Mouse (Mus musculus): ENCODE measurements around the gene Ube2l6. TPM values are rescaled to one million over a fixed set of nuclear protein-coding genes. Genes with fewer than 3 reads are reported as not detected.

Gene Ube2l6
- total RNA-seq (2023) = 10.3 TPM

GRCm38 (mm10) chr2:84798493-84798921 is at the start of gene Ube2l6:
Ube2l6 (plus strand) TSS chr2:84798828.

GRCm38 (mm10) chr2:84775241-84775640 is 23.4 kb upstream of the Ube2l6 start, which contains the start of gene Serping1:
Serping1 (minus strand) TSS chr2:84775444.

DNA sequence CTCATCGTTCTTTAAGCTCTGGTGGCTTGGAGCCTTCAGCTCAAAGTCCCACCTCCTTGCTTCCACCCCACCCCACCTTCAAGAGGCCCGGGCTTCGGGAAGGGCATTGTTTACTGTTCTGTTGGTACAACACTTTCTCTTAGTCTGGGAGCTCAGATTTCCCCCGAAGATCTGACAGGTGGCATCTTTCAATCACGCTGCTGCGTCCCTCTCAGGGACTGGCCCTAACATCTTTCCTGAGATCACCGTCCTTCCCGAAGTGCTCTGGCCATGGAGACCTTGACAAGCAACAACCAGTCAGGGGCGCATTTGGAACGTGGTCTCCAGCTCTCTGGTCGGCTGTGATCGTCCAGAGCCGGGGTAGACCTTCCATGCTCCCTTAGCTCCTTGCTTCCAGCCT is 23.9 kb downstream of the Ube2l6 start, which contains the start of gene Smtnl1:
Gene Smtnl1 (minus strand): TSS at position 101 of the 400 bp plus-strand sequence.

GRCm38 (mm10) chr2:84826488-84827282 is 28.1 kb downstream of the Ube2l6 start, which contains the start of gene Timm10:
Timm10 (plus strand) TSS chr2:84826997.

GRCm38 (mm10) chr2:84838593-84838949 is 39.9 kb downstream of the Ube2l6 start, which contains the start of gene Slc43a1:
Slc43a1 (plus strand) TSS chr2:84838850.

Other genes with a start within 250 kb of the Ube2l6 start
- gene Ctnnd1, start 148.1 kb upstream of the Ube2l6 start, total RNA-seq (2023) = 1.7 TPM
- not detected for gene Btbd18, start 139.7 kb upstream of the Ube2l6 start, total RNA-seq (2023)
- 38.9 TPM for gene Selenoh, start 128.1 kb upstream of the Ube2l6 start, total RNA-seq (2023)
- not detected for gene Gm28635, start 120.8 kb upstream of the Ube2l6 start, total RNA-seq (2023)
- gene Med19, start 120.4 kb upstream of the Ube2l6 start, total RNA-seq (2023) = 12.8 TPM
- 38.8 TPM for gene Tmx2, start 119.7 kb upstream of the Ube2l6 start, total RNA-seq (2023)
- gene Zdhhc5, start 83.6 kb upstream of the Ube2l6 start, total RNA-seq (2023) = 44.5 TPM
- gene Clp1, start 71.5 kb upstream of the Ube2l6 start, total RNA-seq (2023) = 28.6 TPM
- gene Ypel4, start 64.8 kb upstream of the Ube2l6 start, total RNA-seq (2023) = 0.67 TPM
- not detected for gene Gm19426, start 55.2 kb upstream of the Ube2l6 start, total RNA-seq (2023)
- gene Serping1, start 23.4 kb upstream of the Ube2l6 start, total RNA-seq (2023) = 0.95 TPM
- not detected for gene Smtnl1, start 23.8 kb downstream of the Ube2l6 start, total RNA-seq (2023)
- 20.6 TPM for gene Timm10, start 28.2 kb downstream of the Ube2l6 start, total RNA-seq (2023)
- gene Slc43a1, start 40.0 kb downstream of the Ube2l6 start, total RNA-seq (2023) = 1.1 TPM
- gene Rtn4rl2, start 87.9 kb downstream of the Ube2l6 start, total RNA-seq (2023) = not detected
- gene Slc43a3, start 137.8 kb downstream of the Ube2l6 start, total RNA-seq (2023) = 6.7 TPM
- 1.7 TPM for gene Prg2, start 181.6 kb downstream of the Ube2l6 start, total RNA-seq (2023)
- gene Prg3, start 189.4 kb downstream of the Ube2l6 start, total RNA-seq (2023) = not detected
- gene Ssrp1, start 238.4 kb downstream of the Ube2l6 start, total RNA-seq (2023) = 165 TPM
- 0.37 TPM for gene P2rx3, start 238.6 kb downstream of the Ube2l6 start, total RNA-seq (2023)
- 24.1 TPM for gene Tnks1bp1, start 249.2 kb downstream of the Ube2l6 start, total RNA-seq (2023)